Mouse (Mus musculus) kidney, adult 18-20 months (tissue): Measurements from ENCODE around the gene Lin7c.
A peak's percentile ranks its signal among the peaks of the same experiment; 100 is the strongest.

Experiments used
- DNase-seq: peaks from one replicate; pipeline ENCODE4 v3.0.0; 2021

The Lin7c gene

GRCm38 (mm10) chr2:109917496-109918413, 27.1 kb downstream of the Lin7c start, which contains the start of gene Lgr4:
TSS of gene Lgr4 (plus strand) at chr2:109917647.
- DNase-seq, result peak; percentile 98

- DNase-seq, result peak; percentile 68
Measured at GRCm38 (mm10) chr2:109918592-109919262, 28.1 kb downstream of the Lin7c start.

DNA sequence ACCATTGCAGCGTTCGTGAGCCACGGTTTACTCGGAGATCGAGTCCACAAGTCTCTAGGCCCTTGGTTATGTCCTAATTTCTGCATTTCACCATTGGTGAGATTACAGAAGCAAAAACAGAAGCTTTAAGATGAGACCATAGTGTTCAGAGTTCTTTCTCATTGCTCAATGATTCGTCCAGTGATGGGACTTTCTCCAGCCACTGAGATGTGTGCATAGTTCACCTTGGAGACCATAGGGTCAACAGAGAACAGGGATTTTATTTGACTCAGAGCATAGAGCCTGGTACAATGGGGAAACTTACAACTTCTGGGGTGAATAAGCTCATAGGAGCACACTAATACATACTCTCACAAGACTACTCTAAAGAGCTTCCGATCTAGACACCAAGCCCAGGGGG, 29.8 kb downstream of the Lin7c start:
- DNase-seq, result no peak

GRCm38 (mm10) chr2:109921298-109922035, 30.8 kb downstream of the Lin7c start:
- DNase-seq, result no peak

- DNase-seq, result no peak
Measured at GRCm38 (mm10) chr2:109922306-109922705, 31.7 kb downstream of the Lin7c start.

DNA sequence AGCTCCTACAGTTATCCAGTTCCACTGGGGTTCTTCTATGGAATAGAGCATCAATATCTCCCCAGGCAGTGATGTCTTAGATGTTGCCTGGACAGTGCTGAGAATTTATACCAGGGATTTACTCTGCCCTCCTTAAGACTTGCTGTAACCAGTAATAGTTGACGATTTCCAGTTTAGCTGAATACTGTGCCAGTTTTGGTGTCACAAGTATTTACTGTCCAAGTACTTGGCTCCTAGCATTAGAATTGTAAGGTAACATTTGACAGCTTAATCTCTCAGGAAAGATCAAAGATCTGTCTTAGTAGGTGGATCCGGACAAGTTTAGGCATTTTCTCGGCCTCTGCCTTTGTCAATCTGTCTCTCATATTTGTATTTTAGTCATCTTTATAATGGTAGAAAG, 32.4 kb downstream of the Lin7c start:
- DNase-seq, result no peak

DNA sequence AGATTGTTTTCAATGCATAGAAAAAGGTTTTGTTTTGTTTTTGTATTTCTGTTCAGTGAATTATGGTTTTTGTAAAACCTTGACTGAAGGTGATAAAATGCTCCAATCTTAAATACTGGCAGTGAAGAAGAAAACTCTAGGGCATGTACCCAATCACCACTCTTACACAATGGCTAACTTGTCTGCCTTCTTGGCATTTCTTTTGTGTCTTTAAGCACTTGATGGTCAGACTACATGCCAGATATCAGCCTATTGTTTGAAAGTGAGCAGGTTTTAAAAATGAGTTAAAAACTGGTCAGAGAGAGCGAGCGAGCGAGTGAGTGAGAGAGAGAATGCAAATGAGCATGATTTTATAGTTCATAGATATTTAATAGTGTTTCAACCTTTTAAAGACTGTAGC, 33.3 kb downstream of the Lin7c start:
- no peak for DNase-seq

- no peak for DNase-seq
Measured at GRCm38 (mm10) chr2:109926984-109927383, 36.3 kb downstream of the Lin7c start.

GRCm38 (mm10) chr2:109927446-109927845, 36.8 kb downstream of the Lin7c start:
- DNase-seq, result no peak

GRCm38 (mm10) chr2:109927876-109928275, 37.2 kb downstream of the Lin7c start:
- DNase-seq, result no peak

GRCm38 (mm10) chr2:109928791-109929190, 38.1 kb downstream of the Lin7c start:
- no peak for DNase-seq

GRCm38 (mm10) chr2:109929256-109929655, 38.6 kb downstream of the Lin7c start:
- DNase-seq, result no peak

- no peak for DNase-seq
Measured at GRCm38 (mm10) chr2:109930366-109930765, 39.7 kb downstream of the Lin7c start.

- DNase-seq, result no peak
Measured at GRCm38 (mm10) chr2:109930771-109931170, 40.1 kb downstream of the Lin7c start.

GRCm38 (mm10) chr2:109931978-109932780, 41.5 kb downstream of the Lin7c start:
- peak; percentile 65 for DNase-seq

DNA sequence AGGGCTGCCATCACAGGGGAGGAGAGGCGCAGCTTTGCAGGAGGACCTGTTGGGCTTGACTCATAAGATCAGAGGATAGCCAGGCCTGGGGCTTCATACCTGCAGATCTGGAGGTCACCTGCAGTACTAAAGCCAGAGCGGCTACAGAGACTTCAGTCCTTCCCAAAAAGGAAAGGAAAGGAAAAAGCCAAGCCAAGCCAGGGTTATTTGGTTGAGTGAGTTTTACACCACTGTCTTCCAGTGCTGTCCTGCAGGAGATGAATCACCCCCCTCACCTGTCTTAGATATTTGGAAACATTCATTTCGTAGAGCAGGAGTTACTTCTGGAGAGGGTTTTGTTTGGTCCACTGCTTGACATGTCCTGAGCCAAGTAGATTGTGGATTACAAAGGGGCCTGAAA, 42.5 kb downstream of the Lin7c start:
- no peak for DNase-seq

GRCm38 (mm10) chr2:109934086-109934485, 43.4 kb downstream of the Lin7c start:
- no peak for DNase-seq

DNA sequence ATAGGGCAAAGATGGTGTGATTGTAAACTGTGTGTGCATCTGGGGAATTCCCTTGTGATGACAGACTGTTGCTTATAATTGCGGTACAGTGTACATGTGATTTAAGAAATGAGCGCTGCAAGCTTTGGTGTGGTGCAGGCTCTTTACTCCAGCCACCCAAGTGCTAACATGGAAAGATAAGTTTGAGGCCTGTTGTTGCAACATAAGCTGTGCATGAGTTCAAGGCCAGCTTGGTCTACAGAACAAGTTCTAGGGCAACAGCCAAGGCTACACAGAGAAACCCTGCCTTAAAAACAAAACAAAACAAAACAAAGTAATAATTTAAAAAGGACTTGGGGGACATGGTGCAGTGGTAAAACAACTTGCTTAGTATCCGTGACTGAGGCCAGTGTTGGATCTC, 44.5 kb downstream of the Lin7c start:
- no peak for DNase-seq

GRCm38 (mm10) chr2:109935754-109936409, 45.2 kb downstream of the Lin7c start:
- no peak for DNase-seq

GRCm38 (mm10) chr2:109936410-109936755, 45.7 kb downstream of the Lin7c start:
- no peak for DNase-seq

DNA sequence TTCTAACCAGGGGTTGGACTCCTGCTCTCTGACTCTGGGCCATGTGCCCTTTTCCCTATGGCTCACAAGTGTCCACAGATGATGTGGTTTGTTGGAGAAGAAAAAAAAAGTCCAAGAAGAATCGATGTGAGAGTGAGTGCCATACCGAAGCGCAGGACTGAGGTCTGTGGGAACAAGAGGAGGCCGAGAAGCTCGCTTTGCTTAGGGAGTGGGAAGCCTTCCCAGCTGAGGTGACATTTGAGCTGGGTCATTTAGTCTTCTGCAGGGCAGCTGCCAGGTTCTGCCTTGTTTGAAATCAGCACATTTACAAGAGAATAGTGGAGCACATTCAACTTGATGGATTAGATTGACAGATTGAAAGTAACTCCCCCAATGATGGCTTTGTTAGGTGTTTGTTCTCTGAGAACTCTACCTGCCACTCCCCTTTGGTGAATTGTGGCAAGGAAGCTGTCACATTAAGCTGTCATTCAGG, 51.4 kb downstream of the Lin7c start:
- DNase-seq, result no peak
